Mouse (Mus musculus): ENCODE data around the gene Bbs7. TPM values are rescaled to one million over a fixed set of nuclear protein-coding genes. Genes with fewer than 3 reads are reported as not detected.

Bbs7 gene
- under 1 TPM; 0.51 to 0.71 TPM for total RNA-seq (2023)

GRCm38 (mm10) chr3:36613202-36613907 is at the start of gene Bbs7:
Gene Bbs7 (minus strand): TSS chr3:36613477.

GRCm38 (mm10) chr3:36571827-36572378 is 41.4 kb downstream of the Bbs7 start, which contains the start of gene Ccna2:
Gene Ccna2 (minus strand): TSS chr3:36572150.

DNA sequence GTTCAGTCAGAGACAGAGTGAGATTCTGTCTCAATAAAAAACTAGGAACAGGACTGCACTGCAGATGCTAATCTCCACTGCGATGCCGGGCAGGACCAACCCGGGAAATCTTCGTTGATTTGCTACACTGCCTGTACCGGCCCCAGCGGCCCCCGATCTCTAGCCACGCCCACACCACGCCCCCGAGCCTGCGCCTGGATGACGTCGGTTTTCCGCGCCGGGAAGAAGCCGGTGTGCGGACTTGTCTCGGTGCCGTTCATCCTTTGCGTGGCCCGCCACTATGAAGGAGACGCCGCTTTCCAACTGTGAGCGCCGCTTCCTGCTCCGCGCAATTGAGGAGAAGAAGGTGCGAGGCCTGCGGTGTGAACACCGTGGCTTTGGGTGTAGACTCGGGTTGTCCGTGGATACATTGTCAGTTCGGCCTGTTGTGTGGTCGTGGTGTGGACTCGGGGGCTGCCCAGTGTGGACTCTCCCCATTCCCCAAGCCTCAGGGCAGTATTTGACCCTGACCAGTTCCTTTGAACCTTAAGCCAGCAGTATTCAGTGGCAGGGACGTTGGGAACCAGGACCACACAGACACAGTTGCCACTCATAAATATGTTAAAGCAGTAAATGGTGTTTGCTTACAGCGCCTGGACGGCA is 60.8 kb downstream of the Bbs7 start, which contains the start of gene Exosc9:
TSS of gene Exosc9 (plus strand) at position 201 of the 642 bp plus-strand sequence.

Other genes with a start within 250 kb of the Bbs7 start
- 100 to 1,000 TPM; 121 to 159 TPM for gene Anxa5, start 137.6 kb downstream of the Bbs7 start, total RNA-seq (2023)
- gene 1810062G17Rik, start 137.5 kb downstream of the Bbs7 start, total RNA-seq (2023) = under 1 TPM in 1 of 2 experiments, not detected in 1; 0.53 TPM
- not detected for gene Gm11549, start 91.7 kb downstream of the Bbs7 start, total RNA-seq (2023)
- 10 to 100 TPM; 13.0 to 16.5 TPM for gene Exosc9, start 60.9 kb downstream of the Bbs7 start, total RNA-seq (2023)
- 10 to 100 TPM; 80.2 to 83.8 TPM for gene Ccna2, start 41.3 kb downstream of the Bbs7 start, total RNA-seq (2023)
- not detected for gene Trpc3, start 76.7 kb upstream of the Bbs7 start, total RNA-seq (2023)
- gene 4932438A13Rik, start 249.6 kb upstream of the Bbs7 start, total RNA-seq (2023) = 100 to 1,000 TPM; 114 to 121 TPM

Data from neutrophil, adult 59 days (primary cell).